Mouse (Mus musculus) spleen, embryonic (tissue): ENCODE measurements around the gene Steap3.

Source experiments
- CTCF ChIA-PET: fragments of 350-600 bp; sonication (Branson Sonifier 250); formaldehyde crosslinking; loops from one replicate; lab custom pipeline; 2022; lab: Charles Lee

The Steap3 gene

GRCm38 (mm10) chr1:120158474-120159127 is 113.9 kb downstream of the Steap3 start:
- CTCF ChIA-PET, result no interaction called here

GRCm38 (mm10) chr1:120155325-120155724 is 117.2 kb downstream of the Steap3 start:
- CTCF ChIA-PET, result no interaction called here

GRCm38 (mm10) chr1:120154232-120154631 is 118.3 kb downstream of the Steap3 start:
- CTCF ChIA-PET, result no interaction called here

DNA sequence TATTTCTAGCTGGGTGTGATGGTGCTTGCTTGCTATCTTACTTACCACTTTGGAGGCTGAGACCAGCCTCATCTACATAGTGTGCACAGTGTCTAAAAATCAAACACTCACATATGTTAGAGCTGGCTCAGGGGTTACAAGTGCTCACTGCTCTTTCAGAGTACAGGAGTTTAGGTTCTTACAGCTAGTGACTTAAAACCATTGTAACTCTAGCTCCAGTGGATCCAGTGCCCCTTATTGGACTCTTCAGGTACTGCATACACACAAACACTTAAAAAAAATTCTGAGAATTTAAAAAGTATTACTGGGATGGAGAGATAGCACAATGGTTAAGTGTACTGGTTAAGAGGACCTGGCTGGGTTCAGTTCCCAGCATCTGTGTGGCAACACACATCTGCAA is 125.5 kb downstream of the Steap3 start:
- CTCF ChIA-PET, result interaction anchor here (0.7 kb wide), 1 partner anchor 9 kb away, joined by 3 read pairs; no protein-coding TSS in a partner anchor

DNA sequence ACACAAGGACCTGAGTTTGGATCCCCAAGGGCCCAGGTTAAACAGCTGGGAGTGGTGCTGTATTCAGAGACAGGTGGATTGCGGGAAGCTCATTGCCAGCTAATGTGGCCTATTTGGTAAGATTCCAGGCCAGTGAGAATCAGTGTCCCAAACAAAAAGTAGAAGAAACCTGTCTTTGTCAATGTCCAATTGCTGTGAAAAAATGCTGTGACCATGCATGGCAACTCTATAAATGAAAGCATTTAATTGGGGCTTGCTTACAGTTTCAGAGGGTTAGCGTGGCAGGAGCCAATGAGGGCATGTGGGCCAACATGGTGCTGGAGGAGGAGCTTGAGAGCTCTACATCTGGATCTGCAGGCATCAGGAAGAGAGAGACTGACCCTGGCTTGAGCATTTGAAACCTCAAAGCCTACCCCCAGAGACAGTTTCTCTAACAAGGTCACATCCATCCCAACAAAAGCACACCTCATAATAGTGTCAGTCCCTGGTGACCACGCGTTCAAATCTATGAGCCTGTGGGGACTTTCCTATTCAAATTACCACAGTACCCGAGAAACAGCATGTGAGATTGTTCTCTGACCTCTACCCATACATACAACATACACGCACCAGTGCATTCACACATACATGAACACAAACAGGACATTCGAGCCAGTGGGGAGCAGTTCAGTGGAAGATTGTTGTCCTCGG is 126.8 kb downstream of the Steap3 start:
- CTCF ChIA-PET, result no interaction called here

DNA sequence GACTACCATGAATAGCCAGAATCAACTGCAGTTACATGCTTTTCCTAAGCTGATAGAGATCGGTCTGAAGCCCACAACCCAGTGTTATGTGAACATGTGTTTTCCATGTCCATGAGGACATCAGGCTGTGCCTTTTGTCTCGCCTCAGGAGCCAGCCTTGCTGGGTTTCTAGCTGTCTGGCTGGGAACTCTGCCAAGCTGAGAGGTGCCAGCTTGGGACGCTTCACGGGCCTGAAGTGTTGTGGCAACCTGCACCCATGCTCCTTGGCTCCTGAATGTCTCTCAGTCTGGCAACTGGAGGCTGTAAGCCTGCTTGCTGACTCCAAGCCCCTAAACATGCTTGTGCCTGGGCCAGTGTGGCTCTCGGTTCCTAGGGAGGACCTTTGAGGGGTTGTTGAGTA is 130.0 kb downstream of the Steap3 start:
- CTCF ChIA-PET, result no interaction called here
